Mouse (Mus musculus): Measurements from ENCODE around the gene 4930415O20Rik. TPM values are rescaled to one million over a fixed set of nuclear protein-coding genes. Genes with fewer than 3 reads are reported as not detected.

4930415O20Rik gene
- polyA plus RNA-seq, 1 experiment from 2014 or later = 0.44 TPM

DNA sequence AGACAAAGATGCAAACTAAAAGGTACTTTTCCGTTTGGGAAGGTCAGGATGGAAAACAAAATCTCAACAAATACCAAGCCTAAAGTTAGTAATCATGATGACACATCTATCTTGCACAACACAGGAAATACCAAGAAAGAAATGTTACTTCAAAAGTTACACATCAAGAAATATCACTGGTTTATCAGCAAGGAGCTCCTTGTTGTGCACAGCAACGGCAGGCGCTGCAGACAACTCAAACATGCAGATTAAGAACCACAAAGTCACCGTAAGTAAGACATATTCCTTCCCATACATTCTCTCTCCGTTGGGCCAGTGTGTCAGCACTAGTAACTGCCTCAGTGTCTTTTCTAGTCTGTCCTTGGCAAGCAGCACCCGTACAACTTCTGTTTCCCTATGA, 29.7 kb upstream of the 4930415O20Rik start:
- WGBS = 86% methylated on average over 6 of the region's 6 CpGs
- ATAC-seq (replicated peaks) = no peak
- H3K4me1 ChIP-seq = no peaks in the 10 kb centered on the region
- no peak overlapping the region for H3K4me3 ChIP-seq
- H3K9ac ChIP-seq = no peak overlapping the region
- H3K9me3 ChIP-seq = no peaks in the 10 kb centered on the region
- peaks cover 50% of the 10 kb centered on the region for H3K36me3 ChIP-seq (replicated peaks)
- no peaks in the 10 kb centered on the region for H3K27me3 ChIP-seq (replicated peaks)
- no peak overlapping the region for H3K27ac ChIP-seq
- H3K4me2 ChIP-seq = no peak overlapping the region

- no peaks in the 10 kb centered on the region for H3K4me1 ChIP-seq
- 85% methylated on average over 4 of the region's 4 CpGs for WGBS
- no peak overlapping the region for H3K9ac ChIP-seq
- no peak overlapping the region for H3K4me3 ChIP-seq
- no peak for ATAC-seq (replicated peaks)
- H3K27ac ChIP-seq = no peak overlapping the region
- H3K9me3 ChIP-seq = no peaks in the 10 kb centered on the region
- H3K36me3 ChIP-seq (replicated peaks) = peaks cover 66% of the 10 kb centered on the region
- H3K4me2 ChIP-seq = no peak overlapping the region
- H3K27me3 ChIP-seq (replicated peaks) = no peaks in the 10 kb centered on the region
These were observed 27.5 kb upstream of the 4930415O20Rik start for GRCm38 (mm10) chr15:98543341-98543740.

- Histone ChIP-seq H3K27ac (no peak overlapping the region), H3K4me2 (no peak overlapping the region), H3K9me3 (no peaks in the 10 kb centered on the region), H3K4me1 (no peaks in the 10 kb centered on the region), H3K27me3 (replicated peaks) (no peaks in the 10 kb centered on the region), H3K4me3 (no peak overlapping the region), H3K36me3 (replicated peaks) (peaks cover 60% of the 10 kb centered on the region), H3K9ac (no peak overlapping the region)
- no peak for ATAC-seq (replicated peaks)
- 96% methylated on average over 3 of the region's 3 CpGs for WGBS
These were observed 25.7 kb upstream of the 4930415O20Rik start for GRCm38 (mm10) chr15:98545151-98545550.

DNA sequence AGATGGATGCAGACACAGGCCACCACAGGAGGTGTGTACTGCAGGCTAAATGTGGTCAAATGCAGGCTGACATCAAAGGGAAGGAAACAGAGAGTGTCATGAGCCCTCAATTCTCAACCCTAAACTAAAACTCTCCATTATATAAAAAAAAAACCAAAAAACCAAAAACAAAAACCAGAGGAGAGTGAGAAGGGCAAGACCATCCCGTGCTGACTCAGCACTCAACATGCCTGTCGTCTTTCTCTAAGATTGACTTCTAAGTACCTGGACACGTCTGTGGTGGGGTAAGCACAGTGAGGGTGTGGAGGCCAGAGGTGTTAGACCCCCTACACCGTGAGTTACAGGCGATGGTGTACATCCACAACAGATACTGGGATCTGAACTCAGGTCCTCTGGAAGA, 24.0 kb upstream of the 4930415O20Rik start:
- Histone ChIP-seq H3K9me3 (no peaks in the 10 kb centered on the region), H3K27ac (no peak overlapping the region), H3K9ac (no peak overlapping the region), H3K4me2 (no peak overlapping the region), H3K4me1 (no peaks in the 10 kb centered on the region), H3K4me3 (no peak overlapping the region), H3K36me3 (replicated peaks) (peaks cover 66% of the 10 kb centered on the region), H3K27me3 (replicated peaks) (no peaks in the 10 kb centered on the region)
- 92% methylated on average over 5 of the region's 5 CpGs for WGBS
- no peak for ATAC-seq (replicated peaks)

DNA sequence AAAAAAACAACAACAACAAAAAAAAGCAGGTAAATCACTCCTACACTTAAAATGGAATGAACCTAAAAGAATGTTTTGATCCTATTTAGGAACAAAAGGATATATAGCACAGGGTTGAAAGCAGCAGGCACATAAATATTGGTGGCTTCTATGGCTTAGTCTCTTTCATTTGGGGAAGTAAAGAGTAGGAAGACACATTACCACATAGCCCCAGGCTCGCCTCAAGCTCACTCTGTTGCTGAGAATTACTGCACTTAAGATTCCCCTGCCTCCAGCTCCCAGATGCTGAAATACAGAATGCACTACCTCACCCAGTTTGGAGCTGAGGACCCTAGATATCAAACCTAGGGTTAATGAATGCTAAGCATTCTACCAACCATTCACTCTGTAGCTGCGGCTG, 18.0 kb upstream of the 4930415O20Rik start:
- 86% methylated on average over 2 of the region's 2 CpGs for WGBS
- peaks cover 49% of the 10 kb centered on the region for H3K36me3 ChIP-seq (replicated peaks)

DNA sequence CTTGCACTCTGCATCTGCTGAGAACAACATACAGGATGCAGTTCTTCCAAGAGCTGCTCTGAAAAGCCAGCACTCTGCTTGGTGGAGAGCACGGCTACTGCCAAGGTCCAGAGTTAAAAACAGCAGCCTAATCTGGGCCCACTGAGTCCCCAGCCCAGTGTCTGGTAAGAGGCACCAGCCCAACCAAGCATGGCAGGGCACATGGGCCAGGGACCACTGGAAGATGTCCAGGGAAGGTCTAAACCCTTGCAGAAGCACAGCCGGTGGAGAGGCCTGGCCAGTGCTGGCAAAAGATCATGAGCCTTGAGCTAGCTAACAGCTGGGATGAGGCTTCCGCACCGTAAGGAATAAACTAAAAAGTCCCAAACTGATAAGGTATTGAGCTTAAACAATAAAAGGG, 14.9 kb upstream of the 4930415O20Rik start:
- over 99% methylated on average over 4 of the region's 4 CpGs for WGBS
- no peak overlapping the region for H3K4me2 ChIP-seq
- peaks cover 43% of the 10 kb centered on the region for H3K36me3 ChIP-seq (replicated peaks)

More for the DNA sequence above, 18.0 kb upstream of the 4930415O20Rik start:
- ATAC-seq (replicated peaks) = no peak
- Histone ChIP-seq H3K4me1 (no peaks in the 10 kb centered on the region), H3K27ac (no peak overlapping the region), H3K4me3 (no peak overlapping the region), H3K27me3 (replicated peaks) (no peaks in the 10 kb centered on the region), H3K4me2 (no peak overlapping the region), H3K9me3 (no peaks in the 10 kb centered on the region), H3K9ac (no peak overlapping the region)

DNA sequence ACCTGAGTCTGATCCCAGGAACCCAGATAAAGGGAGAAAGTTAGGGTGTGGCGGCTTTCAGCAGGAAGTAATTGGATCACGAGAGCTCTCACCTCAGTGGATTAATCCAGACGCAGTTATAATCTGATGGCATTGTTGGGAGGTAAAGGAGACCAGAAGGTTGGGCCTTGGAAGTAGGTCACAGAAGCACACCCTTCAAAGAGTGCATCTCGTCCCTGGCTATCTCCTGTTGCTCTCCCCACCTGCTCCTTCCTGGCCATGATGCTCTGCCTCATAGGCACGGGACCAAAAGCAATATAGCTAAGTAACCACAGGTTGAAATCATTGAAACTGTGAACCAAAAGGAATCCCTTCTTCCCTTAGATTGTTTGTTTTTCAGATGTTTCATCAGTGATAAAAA, 13.6 kb upstream of the 4930415O20Rik start:
- no peak overlapping the region for H3K9ac ChIP-seq
- no peaks in the 10 kb centered on the region for H3K27me3 ChIP-seq (replicated peaks)
- H3K27ac ChIP-seq = no peak overlapping the region
- no peaks in the 10 kb centered on the region for H3K9me3 ChIP-seq
- ATAC-seq (replicated peaks) = no peak
- H3K36me3 ChIP-seq (replicated peaks) = peaks cover 32% of the 10 kb centered on the region
- H3K4me2 ChIP-seq = no peak overlapping the region
- no peaks in the 10 kb centered on the region for H3K4me1 ChIP-seq
- 89% methylated on average over 5 of the region's 5 CpGs for WGBS
- H3K4me3 ChIP-seq = no peak overlapping the region

More for the DNA sequence above, 14.9 kb upstream of the 4930415O20Rik start:
- Histone ChIP-seq H3K4me3 (no peak overlapping the region), H3K27me3 (replicated peaks) (no peaks in the 10 kb centered on the region), H3K4me1 (no peaks in the 10 kb centered on the region), H3K9me3 (no peaks in the 10 kb centered on the region), H3K27ac (no peak overlapping the region), H3K9ac (no peak overlapping the region)
- ATAC-seq (replicated peaks) = no peak

DNA sequence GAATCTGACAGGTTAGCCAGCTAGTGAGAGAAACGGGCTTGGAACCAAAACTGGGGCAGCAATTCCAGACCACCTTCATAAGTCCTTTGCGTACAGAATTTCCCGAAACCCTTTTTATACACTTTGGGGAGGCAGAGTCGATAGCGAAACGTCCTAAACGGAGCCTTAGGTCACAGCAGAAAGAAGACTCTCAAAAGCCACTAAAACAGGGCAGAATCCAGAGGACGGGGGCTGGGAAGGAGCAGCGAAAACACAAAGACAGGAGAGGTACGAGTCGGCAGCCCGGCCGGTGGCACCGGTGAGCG, 3.9 kb upstream of the 4930415O20Rik start:
- H3K4me2 ChIP-seq = peak overlapping the region; percentile 71
- no peak for ATAC-seq (replicated peaks)
- H3K4me1 ChIP-seq = peaks cover 38% of the 10 kb centered on the region
- WGBS = 1% methylated on average over 15 of the region's 15 CpGs
- H3K36me3 ChIP-seq (replicated peaks) = peaks cover 4% of the 10 kb centered on the region; the same call in 1 of the 2 replicates
- H3K27ac ChIP-seq = peak overlapping the region; percentile 93
- H3K9me3 ChIP-seq = no peaks in the 10 kb centered on the region
- no peaks in the 10 kb centered on the region for H3K27me3 ChIP-seq (replicated peaks)
- H3K9ac ChIP-seq = peak overlapping the region; percentile 84
- H3K4me3 ChIP-seq = peak overlapping the region; percentile 96

DNA sequence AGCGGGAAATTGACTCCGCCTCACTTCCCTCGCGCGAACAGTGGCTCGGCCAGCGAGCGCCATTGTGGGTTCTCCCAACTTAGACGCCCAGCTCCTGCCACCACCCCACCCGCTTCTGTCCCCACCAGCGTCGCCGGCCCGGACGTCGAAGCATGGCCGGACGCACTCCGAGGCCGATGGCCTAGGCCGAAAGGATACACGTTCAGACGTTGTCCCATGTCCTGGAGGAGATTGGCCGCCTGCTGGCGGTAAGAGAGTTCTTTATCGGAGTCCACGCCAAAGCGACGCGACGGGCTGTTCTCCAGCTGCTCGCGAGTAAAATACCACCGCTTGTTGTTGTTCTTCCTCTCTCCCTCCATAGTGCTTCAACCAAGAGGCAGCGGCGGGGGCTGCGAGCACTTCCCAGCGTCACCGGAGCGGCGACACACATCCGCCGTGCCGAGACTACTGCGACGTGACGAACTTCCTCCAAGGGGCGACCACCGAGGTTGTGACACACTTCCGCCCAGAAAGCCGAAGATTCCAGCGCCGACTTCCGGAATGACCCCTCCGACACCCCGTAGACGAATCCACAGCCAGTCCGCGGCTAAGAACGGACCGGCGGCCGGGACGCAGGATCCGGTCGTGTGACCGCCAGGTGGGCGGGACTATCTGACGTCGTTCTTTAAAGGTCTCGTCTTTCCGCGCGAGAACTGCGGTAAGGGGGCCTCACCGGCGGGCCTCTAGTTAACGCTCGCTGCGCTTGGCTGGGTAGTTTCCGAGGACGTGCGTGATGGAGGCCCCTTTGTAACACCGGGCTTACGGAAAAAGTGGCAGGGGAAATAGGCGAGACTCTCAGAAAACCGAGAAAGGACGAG, 3.3 kb upstream of the 4930415O20Rik start:
- Histone ChIP-seq H3K27ac (peak overlapping the region; percentile 93), H3K4me1 (peaks cover 38% of the 10 kb centered on the region), H3K4me2 (peak overlapping the region; percentile 71), H3K4me3 (peak overlapping the region; percentile 96), H3K27me3 (replicated peaks) (no peaks in the 10 kb centered on the region), H3K36me3 (replicated peaks) (peaks cover 4% of the 10 kb centered on the region; the same call in 1 of the 2 replicates), H3K9ac (peak overlapping the region; percentile 84), H3K9me3 (no peaks in the 10 kb centered on the region)
- under 1% methylated on average over 88 of the region's 88 CpGs for WGBS
- peak; percentile 97 for ATAC-seq (replicated peaks)

DNA sequence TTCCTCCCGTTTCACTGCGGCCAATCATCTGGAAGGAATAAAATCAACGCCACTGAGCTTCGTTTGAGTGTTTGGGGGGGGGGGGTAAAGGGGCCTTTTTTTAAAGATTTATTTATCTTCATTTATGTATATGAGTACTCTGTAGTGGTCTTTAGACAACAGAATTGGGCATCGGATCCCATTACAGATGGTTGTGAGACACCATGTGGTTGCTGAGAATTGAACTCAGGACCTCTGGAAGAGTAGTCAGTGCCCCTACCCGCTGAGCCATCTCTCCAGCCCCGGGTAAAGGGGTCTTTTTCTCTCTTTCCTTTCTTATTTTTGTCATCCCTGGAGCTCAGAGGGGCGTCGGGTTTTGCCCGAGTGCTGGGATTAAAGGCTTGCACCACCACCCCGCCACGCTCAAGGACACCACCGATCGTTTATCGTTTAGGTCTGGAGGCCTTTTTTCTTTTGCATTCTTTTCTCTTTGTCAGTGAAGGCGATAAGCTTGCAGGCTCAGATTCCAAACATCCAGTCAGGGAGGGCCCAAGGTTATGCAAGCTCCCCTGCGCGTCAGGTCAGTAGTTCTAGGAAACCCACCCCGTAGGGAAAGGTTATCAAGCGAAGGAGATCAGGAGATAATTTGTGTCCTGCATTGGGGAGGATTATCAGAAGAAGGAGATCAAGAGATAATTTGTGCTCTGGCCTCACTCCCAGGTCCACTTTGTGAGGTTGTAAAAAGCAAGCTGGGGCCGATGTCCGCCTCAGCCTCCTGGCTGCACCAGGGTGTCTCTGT, 2.4 kb upstream of the 4930415O20Rik start:
- H3K27me3 ChIP-seq (replicated peaks) = no peaks in the 10 kb centered on the region
- WGBS = 9% methylated on average over 22 of the region's 22 CpGs
- no peaks in the 10 kb centered on the region for H3K9me3 ChIP-seq
- peak; percentile 52 for ATAC-seq (replicated peaks)
- H3K27ac ChIP-seq = peak overlapping the region; percentile 89
- peak overlapping the region; percentile 74 for H3K9ac ChIP-seq
- H3K4me3 ChIP-seq = peak overlapping the region; percentile 96
- H3K36me3 ChIP-seq (replicated peaks) = no peaks in the 10 kb centered on the region; the same call in 1 of the 2 replicates
- peak overlapping the region; percentile 65 for H3K4me2 ChIP-seq
- peaks cover 36% of the 10 kb centered on the region for H3K4me1 ChIP-seq

DNA sequence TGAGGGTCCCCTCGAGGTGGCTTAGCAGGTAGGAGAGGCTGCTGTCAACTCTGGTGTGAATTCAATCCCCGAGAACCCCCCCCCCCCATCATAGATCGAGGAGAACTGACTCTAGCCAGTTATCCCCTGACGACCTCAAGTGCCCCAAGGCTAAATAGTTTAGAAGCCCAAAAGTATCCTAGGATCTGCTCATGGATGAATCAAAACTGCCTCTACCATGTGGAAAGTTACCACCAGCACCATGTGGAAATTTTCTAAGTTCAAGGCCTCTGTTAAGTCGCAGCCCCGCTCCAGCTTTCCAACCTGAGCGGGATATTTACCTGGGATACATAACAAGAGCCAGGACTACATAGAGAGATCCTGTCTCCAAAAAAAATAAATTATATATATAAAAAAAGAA, 1.6 kb upstream of the 4930415O20Rik start:
- 69% methylated on average over 7 of the region's 7 CpGs for WGBS
- Histone ChIP-seq H3K36me3 (replicated peaks) (no peaks in the 10 kb centered on the region), H3K9ac (peak overlapping the region; percentile 74; the same call in 1 of the 2 replicates), H3K4me3 (peak overlapping the region; percentile 96; the same call in 1 of the 2 replicates), H3K9me3 (no peaks in the 10 kb centered on the region), H3K4me2 (peak overlapping the region; percentile 65), H3K4me1 (peaks cover 31% of the 10 kb centered on the region), H3K27me3 (replicated peaks) (no peaks in the 10 kb centered on the region), H3K27ac (no peak overlapping the region)
- ATAC-seq (replicated peaks) = no peak

DNA sequence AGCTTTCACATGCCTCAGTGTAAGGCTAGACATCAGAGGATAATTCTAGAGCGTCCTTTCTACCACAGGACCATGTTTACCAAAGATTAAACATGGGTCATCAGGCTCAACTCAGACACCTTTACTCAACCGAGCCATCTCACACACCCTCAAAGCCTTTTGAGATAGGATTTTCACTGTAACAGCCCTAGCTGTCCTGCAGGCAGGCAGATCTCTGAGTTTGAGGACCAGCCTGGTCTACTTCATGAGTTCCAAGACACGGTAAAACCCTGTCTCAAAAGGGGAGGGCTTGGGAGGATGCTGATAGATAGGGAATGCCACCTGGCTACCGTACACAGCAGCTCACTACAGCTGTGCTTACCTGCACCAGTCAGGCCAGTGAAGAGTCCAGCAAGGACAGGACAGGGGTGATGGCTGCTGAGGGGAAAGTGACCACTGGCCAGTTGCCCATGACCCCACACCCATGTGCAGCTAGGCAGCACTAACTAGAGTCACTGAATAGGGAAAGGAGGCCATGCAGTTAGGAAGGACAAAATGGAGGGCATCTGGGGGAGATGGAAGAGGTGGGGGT, 924 bp upstream of the 4930415O20Rik start:
- Histone ChIP-seq H3K9me3 (no peaks in the 10 kb centered on the region), H3K9ac (no peak overlapping the region), H3K4me1 (peaks cover 27% of the 10 kb centered on the region), H3K27ac (no peak overlapping the region), H3K27me3 (replicated peaks) (no peaks in the 10 kb centered on the region), H3K36me3 (replicated peaks) (no peaks in the 10 kb centered on the region), H3K4me2 (no peak overlapping the region), H3K4me3 (no peak overlapping the region)
- WGBS = 85% methylated on average over 4 of the region's 4 CpGs
- ATAC-seq (replicated peaks) = no peak
